Comparison of ENCODE assay signal across 8 mouse cellular contexts in genomic region chr4:120817002-120817774, GRCm38 (mm10). TPM values are rescaled to one million over a fixed set of nuclear protein-coding genes. Genes with fewer than 3 reads are reported as not detected.
DNase-seq lines count a peak whose midpoint lies in the region; ATAC-seq lines count a peak whose summit lies in the region.

No protein-coding gene starts in this region.

- DNase-seq in kidney, adult 18-20 months = peak; percentile 35
- no peak for DNase-seq in kidney, adult 11 months
- peak; percentile 49 for DNase-seq in embryonic facial prominence, embryonic 10.5 days (ENCODE audit: low spot score)
- DNase-seq in lung, postnatal 25 days (ENCODE audit: low spot score) = peak; percentile 51
- no peak for DNase-seq in ovary, postnatal 10 days (ENCODE audit: low spot score)
- no peak for DNase-seq in cerebellum, postnatal 25 days

- ATAC-seq in kidney, embryonic 14.5 days (ENCODE audit: low FRiP score, low TSS enrichment) = no peak
- no peak for ATAC-seq in frontal cortex, adult (ENCODE audit: low TSS enrichment)

- peak overlapping the region; percentile 92 for H3K27ac ChIP-seq in embryonic facial prominence, embryonic 10.5 days (replicated peaks)
- H3K27ac ChIP-seq in kidney, embryonic 14.5 days (ENCODE audit: low read depth, low read length) = peak overlapping the region; percentile 63

- 29% methylated on average over 3 of the region's 3 CpGs for WGBS in embryonic facial prominence, embryonic 10.5 days
- 19% methylated on average over 3 of the region's 3 CpGs for WGBS in kidney, embryonic 14.5 days

- no peaks in the 10 kb centered on the region for H3K9me3 ChIP-seq in embryonic facial prominence, embryonic 10.5 days
- no peaks in the 10 kb centered on the region for H3K9me3 ChIP-seq in kidney, embryonic 14.5 days (ENCODE audit: control insufficient read depth, low read length)

- peaks cover 7% of the 10 kb centered on the region for H3K36me3 ChIP-seq in embryonic facial prominence, embryonic 10.5 days (replicated peaks)
- no peaks in the 10 kb centered on the region for H3K36me3 ChIP-seq in kidney, embryonic 14.5 days (ENCODE audit: control insufficient read depth, insufficient read depth, low read length)

- peaks cover 46% of the 10 kb centered on the region for H3K4me1 ChIP-seq in embryonic facial prominence, embryonic 10.5 days
- peaks cover 26% of the 10 kb centered on the region for H3K4me1 ChIP-seq in kidney, embryonic 14.5 days (ENCODE audit: control insufficient read depth, insufficient read depth, low read length)

- peak overlapping the region; percentile 65; the same call in 1 of the 2 replicates for H3K4me3 ChIP-seq in embryonic facial prominence, embryonic 10.5 days
- H3K4me3 ChIP-seq in kidney, embryonic 14.5 days (ENCODE audit: low read length) = no peak overlapping the region; the same call in 1 of the 2 replicates

- peak overlapping the region; percentile 14; the same call in 1 of the 2 replicates for H3K9ac ChIP-seq in kidney, embryonic 14.5 days (ENCODE audit: low read depth, low read length)

- peak overlapping the region; percentile 4; the same call in 1 of the 2 replicates for H3K4me2 ChIP-seq in kidney, embryonic 14.5 days (replicated peaks; ENCODE audit: low read depth, low read length)

- no peaks in the 10 kb centered on the region for H3K27me3 ChIP-seq in embryonic facial prominence, embryonic 10.5 days (replicated peaks; ENCODE audit: low read depth, poor library complexity, severe bottlenecking)
- H3K27me3 ChIP-seq in kidney, embryonic 14.5 days (ENCODE audit: control insufficient read depth, insufficient read depth, low read length) = no peaks in the 10 kb centered on the region

RNA-seq across cellular contexts. Expression of gene Nfyc, which starts 14.2 kb away (rescaled TPM):
- 126 and 128 TPM in 2 replicates for polyA plus RNA-seq in embryonic facial prominence, embryonic 10.5 days (2016; fragmentation: Nextera tagmentation; extraction: Ambion mirVana)
- polyA plus RNA-seq in kidney, embryonic 14.5 days (2014; fragmentation: Nextera tagmentation; extraction: Ambion mirVana) = 106 and 133 TPM in 2 replicates

RNA-seq across cellular contexts. Expression of gene Rims3, which starts 37.4 kb away (rescaled TPM):
- polyA plus RNA-seq in embryonic facial prominence, embryonic 10.5 days (2016; fragmentation: Nextera tagmentation; extraction: Ambion mirVana) = 1.8 and 2.4 TPM in 2 replicates
- polyA plus RNA-seq in kidney, embryonic 14.5 days (2014; fragmentation: Nextera tagmentation; extraction: Ambion mirVana) = 0.21 and 0.31 TPM in 2 replicates

Comparison
In these comparisons a context has a peak if more than half of its experiments do, and no peak if none do; other contexts are left out.
1. DNase-seq: peak in kidney, adult 18-20 months (single experiment), embryonic facial prominence, embryonic 10.5 days (single experiment) and lung, postnatal 25 days (single experiment); none in kidney, adult 11 months (single experiment), ovary, postnatal 10 days (single experiment) and cerebellum, postnatal 25 days (0 of 2).